Mouse (Mus musculus): ENCODE measurements at regions not wholly inside any gene's neighbourhood (a gene's known extent, or its start where the extent isn't known, plus 50 kb on each side); places are given as distances from the start of the nearest gene placed in this dataset.

DNA sequence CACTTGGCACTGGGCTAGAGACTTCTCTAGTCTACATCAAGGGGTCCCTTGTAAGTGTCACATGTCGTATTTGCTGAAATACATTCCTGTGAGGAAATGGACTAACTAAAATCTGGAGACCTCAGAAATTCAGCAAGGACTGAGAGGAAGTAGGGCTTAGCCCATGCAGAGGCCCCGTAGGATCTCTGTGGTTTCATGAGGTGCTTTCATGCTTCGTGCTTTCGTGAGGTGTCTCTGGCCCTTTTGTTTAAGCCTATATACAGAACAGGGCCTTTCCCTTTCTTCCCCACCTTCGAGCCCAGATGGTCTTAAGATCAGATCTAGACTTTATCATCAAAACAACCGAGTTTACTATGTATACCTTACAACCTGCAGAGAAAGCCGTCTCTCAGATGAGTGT lies 56.9 kb upstream of the Dnajc19 start:
- DNase-seq (ENCODE audit: low spot score in 2 of 2) = no peak

GRCm38 (mm10) chr3:34136385-34136784 lies 55.3 kb upstream of the Dnajc19 start:
- no peak for DNase-seq (ENCODE audit: low spot score in 2 of 2)
